Mouse (Mus musculus): ENCODE measurements at regions not wholly inside any gene's neighbourhood (a gene's known extent, or its start where the extent isn't known, plus 50 kb on each side); places are given as distances from the start of the nearest gene placed in this dataset.

DNA sequence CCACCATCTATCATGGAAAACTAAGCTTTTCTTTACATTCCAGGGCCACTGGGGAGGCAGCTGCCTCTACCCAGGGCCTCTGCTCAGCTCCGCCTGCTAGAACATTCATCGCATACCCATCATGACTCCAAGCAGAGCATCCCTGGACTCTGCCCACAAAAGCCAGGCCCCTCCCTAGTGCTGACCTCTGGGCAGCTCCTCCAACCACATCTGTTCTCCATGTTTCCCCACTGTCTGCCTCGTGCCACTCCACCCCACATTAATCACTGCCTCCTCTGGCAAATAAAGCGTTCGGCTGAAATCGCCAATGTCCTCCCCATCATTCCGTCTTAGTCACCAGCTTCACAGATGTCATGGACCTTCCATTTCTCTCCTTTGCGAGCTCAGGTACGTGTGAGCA, 96.2 kb upstream of the Cops8 start:
- ATAC-seq (replicated peaks): no peak

GRCm38 (mm10) chr1:90509371-90509770, 93.4 kb upstream of the Cops8 start:
- Histone ChIP-seq H3K4me3 (no peak overlapping the region), H3K4me1 (peaks cover 6% of the 10 kb centered on the region; the same call in 1 of the 2 replicates), H3K36me3 (no peaks in the 10 kb centered on the region), H3K9ac (replicated peaks) (no peak overlapping the region), H3K27ac (replicated peaks) (no peak overlapping the region), H3K4me2 (replicated peaks) (no peak overlapping the region), H3K27me3 (no peaks in the 10 kb centered on the region), H3K9me3 (no peaks in the 10 kb centered on the region)
- WGBS: 81% methylated on average over 7 of the region's 7 CpGs
- ATAC-seq (replicated peaks): no peak

More for the DNA sequence above, 96.2 kb upstream of the Cops8 start:
- Histone ChIP-seq H3K27me3 (no peaks in the 10 kb centered on the region), H3K27ac (replicated peaks) (no peak overlapping the region), H3K4me1 (peaks cover 6% of the 10 kb centered on the region; the same call in 1 of the 2 replicates), H3K9ac (replicated peaks) (no peak overlapping the region), H3K36me3 (no peaks in the 10 kb centered on the region), H3K4me3 (no peak overlapping the region), H3K9me3 (no peaks in the 10 kb centered on the region), H3K4me2 (replicated peaks) (no peak overlapping the region)
- 89% methylated on average over 9 of the region's 9 CpGs for WGBS

DNA sequence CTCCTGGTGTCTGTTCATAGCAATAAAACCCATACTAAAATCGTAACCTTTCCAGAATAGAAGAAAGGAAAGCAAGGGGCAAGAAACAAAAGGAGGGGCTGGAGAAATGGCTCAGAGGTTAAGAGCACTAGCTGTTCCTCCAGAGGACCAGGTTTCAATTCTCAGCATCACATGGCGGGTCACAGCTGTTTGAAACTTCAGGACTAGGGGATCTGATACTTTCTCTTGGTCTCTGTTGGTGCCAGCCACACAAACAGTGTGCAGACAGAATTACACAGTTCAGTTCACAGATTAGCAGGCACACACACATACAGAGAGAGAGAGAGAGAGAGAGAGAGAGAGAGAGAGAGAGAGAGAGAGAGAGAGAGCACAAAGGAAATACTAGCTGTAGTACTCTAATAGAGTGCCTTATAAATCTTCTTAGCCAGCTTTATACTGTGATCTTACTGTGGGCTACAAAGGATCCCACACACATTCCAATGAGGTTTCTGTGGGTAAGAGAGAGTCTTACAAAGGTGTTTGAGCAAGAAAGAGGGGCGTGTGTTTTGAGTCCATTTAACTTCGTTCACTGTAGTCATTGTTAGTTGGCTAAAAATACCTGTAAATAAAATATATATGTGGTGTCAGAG, 89.2 kb upstream of the Cops8 start:
- Histone ChIP-seq H3K27me3 (no peaks in the 10 kb centered on the region), H3K4me1 (peaks cover 1% of the 10 kb centered on the region; the same call in 1 of the 2 replicates), H3K9me3 (no peaks in the 10 kb centered on the region), H3K27ac (replicated peaks) (no peak overlapping the region), H3K4me2 (replicated peaks) (no peak overlapping the region), H3K9ac (replicated peaks) (no peak overlapping the region), H3K4me3 (no peak overlapping the region), H3K36me3 (no peaks in the 10 kb centered on the region)
- 80% methylated on average over 4 of the region's 4 CpGs for WGBS
- ATAC-seq (replicated peaks): no peak

GRCm38 (mm10) chr1:90514176-90514575, 88.6 kb upstream of the Cops8 start:
- Histone ChIP-seq H3K27me3 (no peaks in the 10 kb centered on the region), H3K9me3 (no peaks in the 10 kb centered on the region), H3K27ac (replicated peaks) (no peak overlapping the region), H3K9ac (replicated peaks) (no peak overlapping the region), H3K36me3 (no peaks in the 10 kb centered on the region), H3K4me2 (replicated peaks) (no peak overlapping the region), H3K4me1 (peaks cover 5% of the 10 kb centered on the region; the same call in 1 of the 2 replicates), H3K4me3 (no peak overlapping the region)
- WGBS: 79% methylated on average over 7 of the region's 7 CpGs
- ATAC-seq (replicated peaks): no peak

DNA sequence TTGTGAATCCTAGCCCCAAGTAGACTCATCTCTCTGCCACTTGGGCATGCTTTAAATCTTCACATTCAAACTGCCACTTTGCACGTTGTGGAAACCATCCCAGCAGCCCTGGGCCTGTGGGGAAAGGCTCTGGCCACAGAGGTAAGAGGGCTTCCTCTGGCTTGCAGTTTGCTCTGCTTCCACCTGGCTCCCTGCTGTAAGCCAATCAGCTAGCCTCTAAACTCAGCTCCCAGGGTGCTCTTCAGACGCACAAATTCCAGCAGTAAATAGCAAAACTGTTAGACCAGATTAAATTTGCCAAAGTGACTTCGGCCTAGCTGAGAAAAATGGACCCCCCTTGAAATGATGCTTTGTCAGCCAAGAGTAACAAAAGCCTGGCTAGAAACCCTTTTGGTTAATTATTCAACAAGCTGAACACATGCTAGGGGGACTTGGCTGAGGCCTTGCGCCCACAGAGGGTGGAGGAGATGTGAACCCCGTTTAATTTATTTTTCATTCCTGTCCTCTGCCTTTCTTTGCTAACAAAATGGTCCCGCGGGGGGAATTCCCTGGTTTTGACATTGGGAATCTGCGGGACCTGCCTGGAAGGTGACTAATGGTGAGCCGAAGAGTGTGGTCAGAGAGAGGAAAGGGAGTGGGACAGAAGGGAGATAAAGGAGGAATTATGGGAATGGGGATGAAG, 84.1 kb upstream of the Cops8 start:
- ATAC-seq (replicated peaks): no peak
- Histone ChIP-seq H3K36me3 (no peaks in the 10 kb centered on the region), H3K27ac (replicated peaks) (no peak overlapping the region), H3K4me3 (no peak overlapping the region), H3K4me2 (replicated peaks) (no peak overlapping the region), H3K9me3 (no peaks in the 10 kb centered on the region), H3K9ac (replicated peaks) (no peak overlapping the region), H3K27me3 (no peaks in the 10 kb centered on the region), H3K4me1 (peaks cover 5% of the 10 kb centered on the region; the same call in 1 of the 2 replicates)
- 39% methylated on average over 9 of the region's 9 CpGs for WGBS

- Histone ChIP-seq H3K27me3 (no peaks in the 10 kb centered on the region), H3K4me3 (no peak overlapping the region), H3K36me3 (no peaks in the 10 kb centered on the region), H3K27ac (replicated peaks) (no peak overlapping the region), H3K4me2 (replicated peaks) (no peak overlapping the region), H3K9me3 (no peaks in the 10 kb centered on the region), H3K9ac (replicated peaks) (no peak overlapping the region), H3K4me1 (peaks cover 5% of the 10 kb centered on the region; the same call in 1 of the 2 replicates)
- WGBS: 68% methylated on average over 12 of the region's 12 CpGs
- ATAC-seq (replicated peaks): no peak
These were observed 83.2 kb upstream of the Cops8 start for GRCm38 (mm10) chr1:90519284-90520275.

DNA sequence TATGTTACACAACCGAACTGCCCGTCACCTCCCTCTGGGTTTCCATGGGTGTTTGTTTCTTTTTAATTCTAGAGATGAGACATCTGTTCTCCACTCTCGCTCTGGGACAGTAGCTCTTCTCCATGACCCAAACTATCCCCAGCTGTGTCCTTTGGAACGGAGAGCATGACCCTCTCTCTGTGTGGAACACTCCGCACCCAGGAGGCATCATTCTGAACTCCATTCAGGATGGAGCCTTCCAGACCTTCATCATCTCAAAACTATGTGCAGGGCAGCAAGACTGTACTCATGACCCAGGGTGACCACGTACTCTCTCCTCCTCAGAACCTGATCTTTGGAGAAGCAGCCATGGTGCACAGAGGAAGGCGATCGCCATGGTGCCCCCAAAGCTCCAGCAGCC, 80.5 kb upstream of the Cops8 start:
- no peak overlapping the region for H3K4me3 ChIP-seq
- H3K27ac ChIP-seq (replicated peaks): no peak overlapping the region
- no peaks in the 10 kb centered on the region for H3K36me3 ChIP-seq
- no peak for ATAC-seq (replicated peaks)
- H3K4me2 ChIP-seq (replicated peaks): no peak overlapping the region
- 88% methylated on average over 8 of the region's 8 CpGs for WGBS
- H3K9ac ChIP-seq (replicated peaks): no peak overlapping the region
- no peaks in the 10 kb centered on the region for H3K27me3 ChIP-seq
- no peaks in the 10 kb centered on the region for H3K9me3 ChIP-seq
- H3K4me1 ChIP-seq: peaks cover 5% of the 10 kb centered on the region; the same call in 1 of the 2 replicates

DNA sequence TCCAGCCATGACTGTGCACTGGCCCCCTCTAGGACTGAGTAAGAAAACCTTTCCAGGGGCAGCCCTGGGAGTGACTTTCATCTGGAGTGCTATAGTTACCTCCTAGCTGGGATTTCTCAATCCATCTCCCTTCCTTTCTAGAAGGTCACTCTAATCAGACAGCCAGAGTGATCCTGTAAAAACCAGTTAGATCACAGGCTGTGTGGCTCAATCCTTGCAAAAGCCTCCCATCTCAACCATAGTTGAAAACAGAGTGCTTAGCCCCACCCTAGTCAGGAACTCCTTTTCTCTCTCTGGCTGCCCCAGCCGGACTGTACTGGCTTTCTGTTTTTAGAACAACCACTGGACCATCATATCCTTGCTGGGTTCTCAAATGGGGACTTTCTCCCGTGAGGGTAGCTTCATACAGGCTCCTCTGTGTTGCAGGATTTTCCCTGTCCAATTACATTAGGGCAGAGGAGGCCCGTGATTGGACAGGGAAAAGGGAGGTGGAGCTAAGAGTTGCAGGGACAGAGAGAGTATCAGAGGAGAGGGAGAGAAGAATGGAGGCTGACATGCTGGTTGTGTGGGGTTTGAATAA, 78.0 kb upstream of the Cops8 start:
- 36% methylated on average over 3 of the region's 3 CpGs for WGBS

GRCm38 (mm10) chr1:90526311-90526710, 76.5 kb upstream of the Cops8 start:
- H3K27ac ChIP-seq (replicated peaks): no peak overlapping the region
- no peak overlapping the region for H3K4me3 ChIP-seq
- H3K4me2 ChIP-seq (replicated peaks): no peak overlapping the region
- no peaks in the 10 kb centered on the region for H3K4me1 ChIP-seq
- H3K36me3 ChIP-seq: no peaks in the 10 kb centered on the region
- WGBS: 50% methylated on average over 7 of the region's 7 CpGs
- H3K9me3 ChIP-seq: no peaks in the 10 kb centered on the region
- no peaks in the 10 kb centered on the region for H3K27me3 ChIP-seq
- no peak for ATAC-seq (replicated peaks)
- no peak overlapping the region for H3K9ac ChIP-seq (replicated peaks)

More for the DNA sequence above, 78.0 kb upstream of the Cops8 start:
- no peak overlapping the region for H3K9ac ChIP-seq (replicated peaks)
- H3K27ac ChIP-seq (replicated peaks): no peak overlapping the region
- H3K4me1 ChIP-seq: no peaks in the 10 kb centered on the region
- no peaks in the 10 kb centered on the region for H3K27me3 ChIP-seq
- no peaks in the 10 kb centered on the region for H3K36me3 ChIP-seq
- H3K9me3 ChIP-seq: no peaks in the 10 kb centered on the region
- no peak for ATAC-seq (replicated peaks)
- H3K4me3 ChIP-seq: no peak overlapping the region
- no peak overlapping the region for H3K4me2 ChIP-seq (replicated peaks)

DNA sequence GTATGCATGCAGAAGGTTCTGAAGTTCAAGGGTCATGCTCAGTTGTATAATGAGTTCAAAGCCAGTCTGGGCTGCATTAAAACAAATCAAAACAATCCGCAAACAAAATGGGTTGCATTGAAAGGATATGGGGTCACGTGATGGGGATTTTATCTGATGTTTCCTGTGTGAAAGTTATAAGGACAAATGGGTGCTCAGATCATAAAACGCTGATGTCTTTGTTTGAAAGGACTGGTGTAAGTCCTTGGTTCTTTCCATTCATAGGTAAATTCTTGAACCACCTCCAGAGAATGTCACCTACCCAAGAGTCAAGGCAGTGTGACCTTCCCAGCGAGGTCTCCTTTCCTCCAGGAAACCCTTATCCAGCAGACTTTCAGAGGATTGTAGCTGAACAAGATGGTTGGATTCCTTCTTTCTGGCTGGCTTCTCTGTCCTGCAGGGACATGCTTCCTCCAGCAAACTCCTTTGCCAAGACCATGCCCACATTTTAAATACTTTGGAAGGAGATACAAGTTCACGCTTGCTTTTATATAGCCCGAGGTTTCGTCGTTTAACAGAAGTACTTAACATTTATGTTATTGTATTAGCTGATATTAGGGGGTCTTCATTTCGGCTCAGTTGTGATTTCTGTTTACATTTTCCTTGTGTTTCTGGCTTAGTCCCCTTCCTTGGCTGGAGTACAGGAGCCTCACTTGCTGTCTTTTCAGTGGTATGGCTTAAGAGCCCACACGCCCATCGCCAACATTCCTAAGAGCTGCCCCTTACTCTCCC, 74.6 kb upstream of the Cops8 start:
- 65% methylated on average over 11 of the region's 11 CpGs for WGBS
- no peak for ATAC-seq (replicated peaks)
- Histone ChIP-seq H3K4me1 (no peaks in the 10 kb centered on the region), H3K36me3 (no peaks in the 10 kb centered on the region), H3K27ac (replicated peaks) (no peak overlapping the region), H3K9ac (replicated peaks) (no peak overlapping the region), H3K27me3 (no peaks in the 10 kb centered on the region), H3K4me2 (replicated peaks) (no peak overlapping the region), H3K9me3 (no peaks in the 10 kb centered on the region), H3K4me3 (no peak overlapping the region)

DNA sequence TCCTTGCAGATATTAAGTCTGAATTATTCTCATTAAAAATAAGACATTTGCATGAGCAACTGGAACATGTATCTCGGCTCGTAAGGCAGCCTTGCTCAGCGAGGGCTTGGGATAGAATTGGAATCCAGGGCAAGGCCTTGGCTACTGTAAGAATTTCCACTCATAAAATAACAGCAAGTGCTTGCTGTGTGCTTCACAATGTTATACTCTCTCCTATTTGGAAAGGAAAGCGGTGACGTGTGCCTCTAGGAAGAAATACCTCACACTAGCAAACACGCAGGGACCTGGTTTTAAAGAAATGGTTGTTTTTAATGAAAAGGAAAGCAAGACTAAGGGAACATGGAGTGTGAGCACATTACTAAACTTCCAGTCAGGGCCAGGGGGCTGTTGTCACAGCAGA, 69.3 kb upstream of the Cops8 start:
- H3K9me3 ChIP-seq: no peaks in the 10 kb centered on the region
- H3K4me3 ChIP-seq: no peak overlapping the region
- 96% methylated on average over 6 of the region's 6 CpGs for WGBS
- no peak overlapping the region for H3K9ac ChIP-seq (replicated peaks)
- no peak overlapping the region for H3K27ac ChIP-seq (replicated peaks)
- no peak for ATAC-seq (replicated peaks)
- H3K4me1 ChIP-seq: no peaks in the 10 kb centered on the region
- no peaks in the 10 kb centered on the region for H3K27me3 ChIP-seq
- no peaks in the 10 kb centered on the region for H3K36me3 ChIP-seq
- no peak overlapping the region for H3K4me2 ChIP-seq (replicated peaks)

Data from forebrain, embryonic 15.5 days (tissue).